Mouse (Mus musculus): Measurements from ENCODE around the gene Lypd4. TPM values are rescaled to one million over a fixed set of nuclear protein-coding genes. Genes with fewer than 3 reads are reported as not detected.

Gene Lypd4
- polyA plus RNA-seq, 1 experiment = 952 TPM

- Histone ChIP-seq H3K36me3 (ENCODE audit: control insufficient read depth, insufficient read depth, low read length) (no peaks in the 10 kb centered on the region), H3K27me3 (ENCODE audit: control insufficient read depth, insufficient read depth, low read length) (no peaks in the 10 kb centered on the region), H3K27ac (ENCODE audit: control insufficient read depth, insufficient read depth, low read depth, low read length) (no peak overlapping the region), H3K4me3 (ENCODE audit: control insufficient read depth, low read depth, low read length) (no peak overlapping the region), H3K4me1 (ENCODE audit: control insufficient read depth, insufficient read depth, low read length) (no peaks in the 10 kb centered on the region)
- TF ChIP-seq CTCF (IDR thresholded peaks at IDR 0.05; ENCODE audit: control insufficient read depth, insufficient read depth, insufficient replicate concordance, low read depth, low read length) (no peak), POLR2A (IDR thresholded peaks at IDR 0.05; ENCODE audit: control insufficient read depth, low read depth, low read length) (no peak)
Measured at GRCm38 (mm10) chr7:24827181-24827580, 42.6 kb downstream of the Lypd4 start.

GRCm38 (mm10) chr7:24824452-24824851 is 45.3 kb downstream of the Lypd4 start:
- Histone ChIP-seq H3K27me3 (ENCODE audit: control insufficient read depth, insufficient read depth, low read length) (no peaks in the 10 kb centered on the region), H3K36me3 (ENCODE audit: control insufficient read depth, insufficient read depth, low read length) (no peaks in the 10 kb centered on the region), H3K4me3 (ENCODE audit: control insufficient read depth, low read depth, low read length) (no peak overlapping the region), H3K4me1 (ENCODE audit: control insufficient read depth, insufficient read depth, low read length) (no peaks in the 10 kb centered on the region), H3K27ac (ENCODE audit: control insufficient read depth, insufficient read depth, low read depth, low read length) (no peak overlapping the region)
- TF ChIP-seq POLR2A (IDR thresholded peaks at IDR 0.05; ENCODE audit: control insufficient read depth, low read depth, low read length) = no peak

GRCm38 (mm10) chr7:24817502-24817901 is 52.2 kb downstream of the Lypd4 start:
- no peaks in the 10 kb centered on the region for H3K36me3 ChIP-seq (ENCODE audit: control insufficient read depth, insufficient read depth, low read length)
- TF ChIP-seq POLR2A (IDR thresholded peaks at IDR 0.05; ENCODE audit: control insufficient read depth, low read depth, low read length) (no peak), CTCF (IDR thresholded peaks at IDR 0.05; ENCODE audit: control insufficient read depth, insufficient read depth, insufficient replicate concordance, low read depth, low read length) (peak; percentile 58; the same call in 1 of the 2 replicates)

More at GRCm38 (mm10) chr7:24817502-24817901, 52.2 kb downstream of the Lypd4 start:
- no peak overlapping the region for H3K27ac ChIP-seq (ENCODE audit: control insufficient read depth, insufficient read depth, low read depth, low read length)
- H3K27me3 ChIP-seq (ENCODE audit: control insufficient read depth, insufficient read depth, low read length) = no peaks in the 10 kb centered on the region
- no peaks in the 10 kb centered on the region for H3K4me1 ChIP-seq (ENCODE audit: control insufficient read depth, insufficient read depth, low read length)
- peak overlapping the region; percentile 49; the same call in 1 of the 2 replicates for H3K4me3 ChIP-seq (ENCODE audit: control insufficient read depth, low read depth, low read length)

Other genes starting within 250 kb of the Lypd4 start
- gene Lypd3, start 233.4 kb downstream of the Lypd4 start, polyA plus RNA-seq (2012; rRNA removed) = 0.06 and 0.16 TPM in 2 replicates
- 418 and 545 TPM in 2 replicates for gene Tex101, start 193.3 kb downstream of the Lypd4 start, polyA plus RNA-seq (2012; rRNA removed)
- gene BC049730, start 160.7 kb downstream of the Lypd4 start, polyA plus RNA-seq (2012; rRNA removed) = 97.9 and 114 TPM in 2 replicates
- gene Gm4763, start 143.0 kb downstream of the Lypd4 start, polyA plus RNA-seq (2012; rRNA removed) = 57.3 and 81.2 TPM in 2 replicates
- gene Cd177, start 109.6 kb downstream of the Lypd4 start, polyA plus RNA-seq (2012; rRNA removed) = 0.65 and 0.87 TPM in 2 replicates
- gene Ceacam10, start 92.7 kb downstream of the Lypd4 start, polyA plus RNA-seq (2012; rRNA removed) = 0.38 and 63.4 TPM in 2 replicates
- gene Gm9844, start 7.7 kb downstream of the Lypd4 start, polyA plus RNA-seq (2012; rRNA removed) = 13.6 and 13.8 TPM in 2 replicates
- 129 and 134 TPM in 2 replicates for gene Dmrtc2, start 116 bp upstream of the Lypd4 start, polyA plus RNA-seq (2012; rRNA removed)
- gene Rps19, start 14.4 kb upstream of the Lypd4 start, polyA plus RNA-seq (2012; rRNA removed) = 122 and 150 TPM in 2 replicates
- gene Cd79a, start 27.4 kb upstream of the Lypd4 start, polyA plus RNA-seq (2012; rRNA removed) = 0.15 and 0.16 TPM in 2 replicates
- 39.6 and 40.8 TPM in 2 replicates for gene Arhgef1, start 33.0 kb upstream of the Lypd4 start, polyA plus RNA-seq (2012; rRNA removed)
- gene Gm4881, start 74.6 kb upstream of the Lypd4 start, polyA plus RNA-seq (2012; rRNA removed) = 1.3 and 1.6 TPM in 2 replicates
- 377 and 423 TPM in 2 replicates for gene Rabac1, start 102.8 kb upstream of the Lypd4 start, polyA plus RNA-seq (2012; rRNA removed)
- 0.38 and 0.44 TPM in 2 replicates for gene Atp1a3, start 136.0 kb upstream of the Lypd4 start, polyA plus RNA-seq (2012; rRNA removed)
- 83.7 and 86.7 TPM in 2 replicates for gene Grik5, start 202.4 kb upstream of the Lypd4 start, polyA plus RNA-seq (2012; rRNA removed)
- 267 and 276 TPM in 2 replicates for gene Zfp574, start 202.6 kb upstream of the Lypd4 start, polyA plus RNA-seq (2012; rRNA removed)